Mouse (Mus musculus) liver, embryonic 14.5 days (tissue): ENCODE measurements at regions not wholly inside any gene's neighbourhood (a gene's known extent, or its start where the extent isn't known, plus 50 kb on each side); places are given as distances from the start of the nearest gene placed in this dataset.

Source experiments
- CTCF ChIP-seq: IDR thresholded peaks from 2 replicates; pipeline ENCODE4 v1.5.1; 2016; ENCODE audit warnings: antibody characterized with exemption, low read depth, control low read depth
- EP300 ChIP-seq: IDR thresholded peaks from 2 replicates; pipeline ENCODE4 v1.6.1; 2016; ENCODE audit warnings: antibody characterized with exemption, low read depth

DNA sequence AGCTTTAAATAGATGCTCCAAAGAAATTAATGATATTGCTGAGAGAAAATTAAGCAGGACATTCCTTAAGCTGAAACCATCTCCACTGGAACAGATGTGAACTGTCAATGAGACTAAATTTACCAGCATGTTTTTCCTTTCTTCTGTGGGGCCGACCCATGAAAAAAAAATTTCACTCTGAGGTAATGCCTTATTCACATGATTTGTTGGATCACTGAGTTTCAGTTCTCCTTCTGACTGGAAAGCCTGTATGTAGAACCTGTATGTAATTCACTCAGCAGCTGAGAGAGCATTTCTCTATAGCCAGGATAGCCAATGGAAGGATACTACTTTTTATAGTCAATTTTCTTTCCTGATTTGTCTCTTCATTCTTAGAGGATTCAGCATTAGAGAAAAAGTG lies 535.3 kb downstream of the Hdgfl1 start:
- TF ChIP-seq EP300 (no peak), CTCF (no peak)
